Mouse (Mus musculus) bone marrow macrophage, adult 2 months (primary cell): ENCODE data around the gene Dupd1.

ENCODE experiments used
- CTCF ChIP-seq: IDR thresholded peaks from 2 replicates; pipeline ENCODE4 v1.5.1; 2012; ENCODE audit warnings: low read depth, mild to moderate bottlenecking, low read length, moderate library complexity
- POLR2A ChIP-seq: IDR thresholded peaks from 2 replicates; pipeline ENCODE4 v1.6.1; 2012; ENCODE audit warnings: mild to moderate bottlenecking, low read depth, low read length, borderline replicate concordance

- TF ChIP-seq CTCF (no peak), POLR2A (no peak)
Observed at GRCm38 (mm10) chr14:21720430-21721205, 6.2 kb upstream of the Dupd1 start.
